Mouse (Mus musculus) erythroblast, embryonic 14.5 days (primary cell): Measurements from ENCODE around the gene Cfd. TPM values are rescaled to one million over a fixed set of nuclear protein-coding genes. Genes with fewer than 3 reads are reported as not detected.
A peak's percentile ranks its signal among the peaks of the same experiment; 100 is the strongest.

Experiments
- H3K27me3 ChIP-seq: 2 replicates; pipeline ENCODE4 v1.6.1; 2012; ENCODE audit warnings: inconsistent platforms; ENCODE audit not compliant: control insufficient read depth
- H3K36me3 ChIP-seq: 2 replicates; pipeline ENCODE4 v1.6.1; 2012; ENCODE audit warnings: mild to moderate bottlenecking, inconsistent platforms; ENCODE audit not compliant: control insufficient read depth
- H3K4me1 ChIP-seq: 2 replicates; pipeline ENCODE4 v1.6.1; 2012; ENCODE audit warnings: inconsistent platforms; ENCODE audit not compliant: control insufficient read depth
- H3K4me3 ChIP-seq: replicated peaks from 2 replicates; pipeline ENCODE3; 2012; ENCODE audit warnings: moderate library complexity, mild to moderate bottlenecking, inconsistent platforms
- H3K9me3 ChIP-seq: 2 replicates; pipeline ENCODE4 v1.6.1; 2012; ENCODE audit warnings: low read length, inconsistent platforms, mixed read lengths; ENCODE audit not compliant: control insufficient read depth
- GATA1 ChIP-seq: IDR thresholded peaks from 2 replicates; pipeline ENCODE4 v1.6.1; 2012; ENCODE audit warnings: low read length, inconsistent platforms, mixed read lengths
- TAL1 ChIP-seq: IDR thresholded peaks from 3 replicates; pipeline ENCODE4 v1.6.1; 2012; ENCODE audit warnings: low read length, inconsistent platforms, mixed read lengths
- polyA plus RNA-seq: library from polyadenylated mRNA; stranded (reverse); fragments of >175 nt; gene quantifications from 2 replicates; pipeline ENCODE4 v1.2.3, GENCODE M21; 2012

The Cfd gene
- polyA plus RNA-seq, 1 experiment = not detected

DNA sequence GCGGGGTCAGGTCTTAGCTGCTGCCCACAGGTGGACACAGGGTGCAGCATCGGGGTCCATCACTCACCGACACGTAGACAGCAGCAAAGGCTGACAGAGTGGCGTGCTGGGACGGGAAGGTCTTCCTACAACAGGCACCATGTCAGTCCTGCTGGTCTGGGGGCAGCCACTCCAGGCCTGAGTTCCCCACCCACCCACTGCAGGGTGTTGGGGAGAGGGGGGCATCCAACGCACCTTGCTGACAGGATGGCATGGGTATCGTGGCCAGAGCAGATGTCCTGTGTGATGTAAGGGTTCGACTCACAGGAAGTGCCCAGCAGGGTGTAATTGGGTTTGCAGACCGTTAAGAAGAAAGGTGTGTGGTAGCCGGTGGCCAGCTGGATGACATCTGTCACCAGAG is 24.1 kb upstream of the Cfd start:
- TF ChIP-seq TAL1 = no peak
- TF ChIP-seq GATA1 = no peak
- H3K36me3 ChIP-seq = peaks cover 47% of the 10 kb centered on the region
- peaks cover 7% of the 10 kb centered on the region for H3K4me1 ChIP-seq

DNA sequence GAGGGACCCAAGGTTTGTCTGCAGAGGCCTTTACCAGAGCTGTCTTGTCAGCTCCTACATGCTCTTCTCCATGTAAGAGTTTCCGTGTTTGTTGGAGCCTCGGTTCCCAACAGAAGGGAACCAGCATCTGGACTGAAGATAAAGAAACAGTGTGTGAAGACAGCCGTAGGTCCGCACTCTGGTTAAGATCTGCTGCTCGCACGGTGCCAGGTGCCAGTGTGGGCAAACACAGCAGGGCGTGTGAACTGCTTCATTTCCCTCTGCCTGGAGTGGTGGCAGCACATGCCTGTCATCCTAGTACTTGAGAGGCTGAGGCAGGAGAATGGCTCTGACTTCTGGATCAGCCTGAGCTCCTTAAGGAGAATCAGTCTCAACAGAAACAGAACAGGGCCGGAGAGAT is 18.8 kb upstream of the Cfd start:
- peaks cover 39% of the 10 kb centered on the region for H3K27me3 ChIP-seq
- no peak overlapping the region for H3K4me3 ChIP-seq
- TF ChIP-seq GATA1 (no peak), TAL1 (no peak)
- no peaks in the 10 kb centered on the region for H3K36me3 ChIP-seq
- H3K4me1 ChIP-seq = peaks cover 10% of the 10 kb centered on the region
- H3K9me3 ChIP-seq = no peaks in the 10 kb centered on the region

More for the DNA sequence above, 24.1 kb upstream of the Cfd start:
- Histone ChIP-seq H3K27me3 (no peaks in the 10 kb centered on the region; the same call in none of the 2 replicates), H3K9me3 (no peaks in the 10 kb centered on the region), H3K4me3 (no peak overlapping the region)

DNA sequence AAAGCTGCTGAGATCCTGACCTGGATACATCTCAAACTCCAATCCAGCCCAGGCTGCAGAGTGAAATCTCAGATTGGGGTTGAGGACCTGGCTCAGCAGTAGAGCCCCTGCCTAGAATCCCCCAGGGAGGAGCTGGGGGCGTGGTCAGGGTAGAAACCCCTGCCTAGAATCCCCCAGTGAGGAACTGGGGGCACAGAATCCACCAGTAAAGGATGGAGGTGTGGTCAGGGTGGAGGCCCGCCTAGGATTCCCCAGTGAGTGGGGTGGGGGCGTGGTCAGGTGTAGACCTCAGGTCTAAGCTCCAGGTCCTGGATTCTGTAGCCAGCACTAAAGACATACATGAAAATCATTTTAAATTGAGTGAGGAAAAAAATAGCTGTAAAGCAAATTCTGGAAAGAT is 17.8 kb upstream of the Cfd start:
- Histone ChIP-seq H3K4me1 (peaks cover 19% of the 10 kb centered on the region), H3K9me3 (no peaks in the 10 kb centered on the region), H3K36me3 (no peaks in the 10 kb centered on the region), H3K4me3 (no peak overlapping the region), H3K27me3 (peaks cover 49% of the 10 kb centered on the region)
- no peak for TF ChIP-seq GATA1
- no peak for TF ChIP-seq TAL1

DNA sequence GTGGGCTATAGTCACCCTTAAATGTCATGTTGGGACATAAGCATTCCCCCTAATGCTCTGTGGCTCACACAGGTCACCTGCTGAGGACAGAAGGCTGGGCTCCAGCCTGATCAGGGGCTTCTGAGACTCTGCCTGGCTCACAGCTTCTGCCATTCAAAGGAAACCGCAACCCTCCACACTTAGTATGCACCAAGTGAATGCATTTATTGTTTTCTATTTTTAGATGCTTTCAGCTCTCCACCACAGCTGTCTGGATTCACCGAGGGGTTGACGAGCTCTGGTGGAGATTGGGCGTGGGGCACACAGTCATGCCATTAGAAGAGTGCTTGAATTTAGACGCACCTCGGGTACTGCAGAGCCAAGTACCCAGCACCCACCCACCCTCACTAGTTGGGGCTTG is 17.3 kb upstream of the Cfd start:
- TF ChIP-seq TAL1 (no peak), GATA1 (no peak)
- no peaks in the 10 kb centered on the region for H3K9me3 ChIP-seq
- H3K4me3 ChIP-seq = no peak overlapping the region
- no peaks in the 10 kb centered on the region for H3K36me3 ChIP-seq
- peaks cover 21% of the 10 kb centered on the region for H3K4me1 ChIP-seq
- H3K27me3 ChIP-seq = peaks cover 54% of the 10 kb centered on the region

DNA sequence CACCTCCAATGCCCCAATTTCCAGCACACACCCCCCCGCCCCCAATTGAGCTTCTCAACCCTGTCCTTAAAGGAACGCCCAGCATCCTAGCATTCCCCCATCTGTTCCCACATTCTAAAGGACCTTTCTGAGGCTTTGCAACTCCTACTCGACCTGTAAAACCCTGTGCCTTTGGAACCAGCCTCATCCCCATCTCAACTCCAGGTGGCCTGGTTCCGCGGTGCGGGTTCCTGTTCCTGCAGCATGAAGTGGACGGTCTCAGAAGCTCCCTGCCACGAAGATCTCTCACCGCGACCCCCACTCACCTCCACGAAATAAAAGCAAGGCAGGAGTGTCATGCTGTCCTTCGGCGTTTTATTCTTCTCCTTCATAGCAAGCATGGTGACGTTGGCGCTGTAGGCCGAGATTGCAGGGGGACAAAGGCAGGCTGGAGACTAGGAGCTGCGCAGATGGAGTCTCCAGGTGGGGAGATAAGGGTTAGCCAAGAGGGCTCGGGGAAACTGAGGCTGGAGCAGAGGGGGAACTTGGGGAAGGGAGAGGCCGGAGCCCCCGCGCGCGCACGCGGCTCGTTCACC is 16.9 kb upstream of the Cfd start:
- Histone ChIP-seq H3K4me3 (peak overlapping the region; percentile 40), H3K27me3 (peaks cover 58% of the 10 kb centered on the region), H3K9me3 (no peaks in the 10 kb centered on the region), H3K36me3 (no peaks in the 10 kb centered on the region), H3K4me1 (peaks cover 21% of the 10 kb centered on the region)
- TF ChIP-seq GATA1 = no peak
- no peak for TF ChIP-seq TAL1

DNA sequence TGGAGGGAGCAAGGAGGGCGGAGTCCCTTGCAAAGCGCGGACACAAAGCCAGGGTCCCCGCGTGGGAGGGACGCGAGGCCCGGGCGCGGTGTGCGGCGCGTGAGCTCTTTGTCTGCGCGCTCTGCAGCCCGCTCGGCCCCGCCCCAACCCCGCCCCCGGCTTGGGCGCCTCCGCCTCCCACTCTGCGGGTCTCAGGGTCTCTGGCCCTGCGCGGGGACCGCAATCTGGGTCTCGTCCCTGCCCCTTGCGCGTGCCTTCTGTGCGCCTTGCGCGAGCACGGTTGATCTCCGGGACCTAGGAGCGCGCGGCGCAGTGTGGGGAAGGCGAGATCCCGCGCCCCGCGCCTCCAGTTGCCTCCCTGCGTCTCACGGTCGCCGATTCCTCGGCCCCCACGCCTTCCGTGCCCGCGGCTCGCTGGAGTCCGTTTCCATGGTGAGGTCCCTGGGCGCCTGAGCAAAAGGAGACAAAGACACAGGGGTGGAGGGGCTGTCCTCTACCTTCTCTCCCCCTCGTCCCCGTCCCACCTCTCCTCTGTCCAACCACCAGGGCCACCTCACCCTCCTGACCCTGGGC is 16.3 kb upstream of the Cfd start, which contains the start of the genes Prtn3 and Plppr3:
Gene Prtn3, plus strand, starts transcription at position 187 of the 573 bp plus-strand sequence.
Gene Plppr3, minus strand, starts transcription at position 345 of the 573 bp plus-strand sequence.
- peak within 1 kb of the TSS; percentile 40 for H3K4me3 ChIP-seq
- peaks cover 21% of the 10 kb centered on the region for H3K4me1 ChIP-seq
- H3K27me3 ChIP-seq = peaks cover 60% of the 10 kb centered on the region
- no peaks in the 10 kb centered on the region for H3K9me3 ChIP-seq
- no peaks in the 10 kb centered on the region for H3K36me3 ChIP-seq
- TF ChIP-seq TAL1 (no peak), GATA1 (no peak)

DNA sequence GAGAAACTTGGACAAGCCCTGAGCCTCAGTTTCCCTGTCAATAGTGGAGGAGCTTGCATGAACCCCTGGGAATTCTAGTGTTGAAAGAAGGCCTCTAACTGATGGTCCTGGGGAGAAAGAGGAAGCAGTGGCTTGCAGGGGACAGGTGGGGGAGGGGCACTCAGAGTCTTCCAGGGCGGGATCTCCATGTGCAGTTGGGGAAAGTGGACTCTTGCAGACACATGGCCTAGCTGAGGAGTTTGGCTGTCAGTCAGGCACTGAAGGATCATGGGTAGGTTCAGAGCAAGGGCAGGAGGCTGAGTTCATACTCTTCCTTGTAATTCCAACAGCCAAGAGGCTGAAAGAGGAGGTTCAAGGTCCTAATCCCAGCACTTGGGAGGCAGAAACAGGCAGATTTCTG is 13.5 kb upstream of the Cfd start:
- H3K27me3 ChIP-seq = peaks cover 76% of the 10 kb centered on the region
- H3K4me3 ChIP-seq = no peak overlapping the region
- H3K4me1 ChIP-seq = peaks cover 43% of the 10 kb centered on the region
- TF ChIP-seq GATA1 = no peak
- TF ChIP-seq TAL1 = no peak
- no peaks in the 10 kb centered on the region for H3K9me3 ChIP-seq
- no peaks in the 10 kb centered on the region for H3K36me3 ChIP-seq

DNA sequence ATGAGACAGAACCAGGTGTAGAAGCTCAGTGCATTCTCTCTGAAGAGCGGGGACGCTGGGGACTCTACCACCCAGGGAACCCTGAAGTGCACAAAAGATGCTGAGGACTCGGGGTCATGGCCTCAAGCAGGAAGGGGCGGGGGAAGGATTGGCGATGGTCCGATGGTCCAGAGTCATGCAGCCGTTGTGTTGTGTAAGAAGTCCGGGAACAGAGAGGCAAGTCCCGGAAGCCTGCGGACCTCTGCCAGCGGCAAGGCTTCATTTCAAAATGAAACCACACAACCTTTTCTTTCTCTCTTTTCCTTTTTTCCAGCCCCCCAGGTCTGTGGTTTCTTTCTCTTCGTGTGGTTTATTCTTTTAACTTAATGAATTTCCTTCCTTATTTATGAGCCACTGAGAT is 12.9 kb upstream of the Cfd start:
- Histone ChIP-seq H3K36me3 (no peaks in the 10 kb centered on the region), H3K9me3 (no peaks in the 10 kb centered on the region), H3K4me1 (peaks cover 48% of the 10 kb centered on the region), H3K27me3 (peaks cover 77% of the 10 kb centered on the region), H3K4me3 (no peak overlapping the region)
- TF ChIP-seq GATA1 = no peak

DNA sequence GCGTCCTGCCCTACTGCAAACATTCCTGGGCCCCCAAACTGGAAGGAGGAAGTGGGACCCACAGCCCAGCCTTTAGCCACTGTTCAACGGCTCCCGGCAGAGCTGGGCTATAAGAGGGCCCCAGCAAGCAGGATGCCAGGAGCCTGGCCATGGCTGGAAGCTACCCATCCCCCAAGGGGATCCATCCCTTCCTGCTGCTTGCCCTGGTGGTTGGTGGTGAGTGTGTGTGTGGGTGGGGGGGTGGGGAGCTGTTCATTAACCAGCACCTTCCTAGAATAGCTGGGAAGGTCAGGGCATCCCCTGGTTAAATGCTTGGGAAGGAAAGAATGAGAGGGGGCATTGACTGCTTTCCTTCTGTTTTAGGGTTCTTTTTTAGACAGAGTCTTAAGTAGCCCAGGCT is 11.1 kb upstream of the Cfd start:
- H3K4me3 ChIP-seq = no peak overlapping the region
- H3K27me3 ChIP-seq = peaks cover 67% of the 10 kb centered on the region
- TF ChIP-seq GATA1 (no peak), TAL1 (no peak)
- H3K9me3 ChIP-seq = no peaks in the 10 kb centered on the region
- H3K36me3 ChIP-seq = no peaks in the 10 kb centered on the region
- H3K4me1 ChIP-seq = peaks cover 41% of the 10 kb centered on the region
